Mouse (Mus musculus) left cerebral cortex, postnatal 25 days (tissue): ENCODE measurements at regions not wholly inside any gene's neighbourhood (a gene's known extent, or its start where the extent isn't known, plus 50 kb on each side); places are given as distances from the start of the nearest gene placed in this dataset.
A peak's percentile ranks its signal among the peaks of the same experiment; 100 is the strongest.

Experiments
- DNase-seq, 2 experiments: peaks; one replicate each; pipeline ENCODE4 v3.0.0; 2022; ENCODE audit warnings: low spot score in 2 of 2, mixed read lengths in 1 of 2
- intact Hi-C: fragments of 180-260 bp; cut with DNase I; formaldehyde crosslinking; loops from one replicate; pipeline ENCODE4 v1.15.1; 2025

GRCm38 (mm10) chr2:40522536-40522935 is 1296.3 kb upstream of the Ppp6c start:
- intact Hi-C loops = no loop called here
- no peak for DNase-seq

- peak; percentile 1 to 13 for DNase-seq
- intact Hi-C loops = no loop called here
Measured at GRCm38 (mm10) chr2:40510594-40511304, 1284.5 kb upstream of the Ppp6c start.

GRCm38 (mm10) chr2:40478747-40479662 is 1252.8 kb upstream of the Ppp6c start:
- intact Hi-C loops = no loop called here
- no peak for DNase-seq

GRCm38 (mm10) chr2:40477414-40477813 is 1251.2 kb upstream of the Ppp6c start:
- no peak for DNase-seq
- intact Hi-C loops = no loop called here

- no peak for DNase-seq
Measured at GRCm38 (mm10) chr2:40456374-40456773, 1230.1 kb upstream of the Ppp6c start.

GRCm38 (mm10) chr2:40432821-40433490 is 1206.7 kb upstream of the Ppp6c start:
- no peak for DNase-seq
- intact Hi-C loops = no loop called here

More at GRCm38 (mm10) chr2:40456374-40456773, 1230.1 kb upstream of the Ppp6c start:
- intact Hi-C loops = no loop called here

GRCm38 (mm10) chr2:40431335-40431734 is 1205.1 kb upstream of the Ppp6c start:
- no peak for DNase-seq
- intact Hi-C loops = no loop called here

GRCm38 (mm10) chr2:40402418-40402817 is 1176.2 kb upstream of the Ppp6c start:
- peak in 1 of 2 experiments; percentile 8 for DNase-seq

More at GRCm38 (mm10) chr2:40402418-40402817, 1176.2 kb upstream of the Ppp6c start:
- intact Hi-C loops = no loop called here
